Mouse (Mus musculus) midbrain, postnatal 0 days (tissue): ENCODE measurements around the gene Phf10. TPM values are rescaled to one million over a fixed set of nuclear protein-coding genes. Genes with fewer than 3 reads are reported as not detected.
A peak's percentile ranks its signal among the peaks of the same experiment; 100 is the strongest.
"Not testable (repeated sequence)": the region's sequence is repeated elsewhere in the genome, so short reads cannot be mapped to it uniquely, and the experiment has no call there.

Experiments used
- ATAC-seq: fragments of 200-750 bp; cut with Nextera tagmentation; 2 replicates; pipeline ENCODE4 v1.8.0; 2017; ENCODE audit warnings: moderate number of reproducible peaks, mild to moderate bottlenecking, moderate TSS enrichment, moderate library complexity; ENCODE audit not compliant: low FRiP score
- DNase-seq: peaks from one replicate; pipeline ENCODE4 v3.0.0-alpha.2; 2015; ENCODE audit warnings: low spot score
- H3K27ac ChIP-seq: fragments of 300-500 bp; sonication (generic); 2 replicates; pipeline ENCODE4 v1.5.1; 2014; ENCODE audit warnings: low read depth, mild to moderate bottlenecking, low read length, mixed read lengths
- H3K27me3 ChIP-seq: fragments of 300-500 bp; sonication (generic); 2 replicates; pipeline ENCODE4 v1.6.1; 2014; ENCODE audit warnings: low read length, control low read depth, mixed read lengths; ENCODE audit not compliant: insufficient read depth
- H3K36me3 ChIP-seq: fragments of 300-500 bp; sonication (generic); 2 replicates; pipeline ENCODE4 v1.6.1; 2014; ENCODE audit warnings: low read length, control low read depth, mixed read lengths; ENCODE audit not compliant: insufficient read depth
- H3K4me1 ChIP-seq: fragments of 300-500 bp; sonication (generic); 2 replicates; pipeline ENCODE4 v1.6.1; 2014; ENCODE audit warnings: mild to moderate bottlenecking, control low read depth, antibody characterized with exemption, low read length, mixed read lengths; ENCODE audit not compliant: insufficient read depth
- H3K4me2 ChIP-seq: fragments of 300-500 bp; sonication (generic); 2 replicates; pipeline ENCODE4 v1.6.1; 2014; ENCODE audit warnings: low read depth, mild to moderate bottlenecking, low read length, mixed read lengths; ENCODE audit not compliant: poor library complexity, severe bottlenecking
- H3K4me3 ChIP-seq: fragments of 300-500 bp; sonication (generic); 2 replicates; pipeline ENCODE4 v1.5.1; 2014; ENCODE audit warnings: low read depth, mild to moderate bottlenecking, low read length, moderate library complexity
- H3K9ac ChIP-seq: fragments of 300-500 bp; sonication (generic); replicated peaks from 2 replicates; pipeline ENCODE4 v1.6.1; 2014; ENCODE audit warnings: mild to moderate bottlenecking, low read length, moderate library complexity, mixed read lengths; ENCODE audit not compliant: poor library complexity, severe bottlenecking
- H3K9me3 ChIP-seq: fragments of 300-500 bp; sonication (generic); 2 replicates; pipeline ENCODE4 v1.6.1; 2016; ENCODE audit warnings: low read length, control low read depth
- CTCF ChIP-seq: IDR thresholded peaks from 2 replicates; pipeline ENCODE4 v1.5.1; 2016; ENCODE audit warnings: antibody characterized with exemption, mild to moderate bottlenecking
- WGBS: fragments of 180-500 bp; shearing (Covaris S2); extraction: QIAGEN DNeasy Blood & Tissue Kit; methylation state at CpG from one replicate; pipeline ENCODE4 v1.1.7; 2014; 5-methylcytosine and 5-hydroxymethylcytosine counted together
- polyA plus RNA-seq: library from polyadenylated mRNA; unstranded; fragments of >200 nt; fragmentation: Nextera tagmentation; extraction: Ambion mirVana; gene quantifications from 2 replicates; pipeline ENCODE4 v1.2.1, GENCODE M21; 2015
- total RNA-seq: library from RNA; depleted of rRNA; stranded (reverse); fragments of >200 nt; gene quantifications from 2 replicates; pipeline ENCODE4 v1.2.3, GENCODE M21; 2014

The Phf10 gene
- total and polyA plus RNA-seq, 2 experiments from 2014 or later: 12.3 to 49.9 TPM

- not testable (repeated sequence) for H3K27ac ChIP-seq, H3K36me3 ChIP-seq, H3K4me1 ChIP-seq, DNase-seq, H3K9ac ChIP-seq, H3K4me2 ChIP-seq, H3K4me3 ChIP-seq, H3K27me3 ChIP-seq, H3K9me3 ChIP-seq
- WGBS: no CpG with 5 or more reads among the region's 60 CpGs
- ATAC-seq: peak; percentile 98
Measured at GRCm38 (mm10) chr17:14978362-14979038, 17.4 kb upstream of the Phf10 start, which contains the start of the genes 9030025P20Rik and Gm3417. Gene 9030025P20Rik (plus strand): TSS chr17:14978468. Gene Gm3417 (minus strand): TSS chr17:14978790.

DNA sequence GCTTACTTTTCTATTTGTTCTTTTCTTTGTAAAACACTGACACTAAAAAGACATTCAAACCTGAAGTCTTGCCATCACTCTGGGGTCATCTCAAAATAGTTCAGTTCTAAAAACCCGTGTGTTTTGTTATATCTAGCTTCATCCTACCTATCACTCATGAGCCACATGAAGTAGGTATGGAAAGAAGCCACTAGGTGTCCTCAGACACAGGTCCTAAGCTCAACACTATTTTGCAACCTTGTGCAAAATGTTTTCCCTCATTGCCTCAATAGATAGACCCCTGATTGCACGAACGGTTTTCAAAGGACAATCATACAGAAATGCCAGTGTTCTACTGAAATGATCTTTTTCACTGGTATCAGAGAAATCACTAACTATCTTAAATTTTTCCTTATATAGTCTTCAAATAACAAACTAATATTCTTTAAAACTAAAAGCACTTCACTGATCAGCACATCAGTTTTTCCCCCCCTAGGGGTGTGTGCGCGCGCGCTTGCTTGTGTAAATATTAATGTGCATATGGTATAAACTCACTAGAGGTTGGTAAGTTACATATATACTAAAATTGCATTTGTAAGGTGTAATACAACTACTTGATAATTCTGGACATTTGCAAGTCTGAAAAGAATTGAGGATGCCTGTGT, 16.8 kb upstream of the Phf10 start:
- not testable (repeated sequence) for DNase-seq, H3K27ac ChIP-seq, H3K27me3 ChIP-seq, H3K9me3 ChIP-seq, ATAC-seq, H3K36me3 ChIP-seq, H3K9ac ChIP-seq, H3K4me2 ChIP-seq, H3K4me3 ChIP-seq, H3K4me1 ChIP-seq
- WGBS: 3% methylated on average over 4 of the region's 7 CpGs

DNA sequence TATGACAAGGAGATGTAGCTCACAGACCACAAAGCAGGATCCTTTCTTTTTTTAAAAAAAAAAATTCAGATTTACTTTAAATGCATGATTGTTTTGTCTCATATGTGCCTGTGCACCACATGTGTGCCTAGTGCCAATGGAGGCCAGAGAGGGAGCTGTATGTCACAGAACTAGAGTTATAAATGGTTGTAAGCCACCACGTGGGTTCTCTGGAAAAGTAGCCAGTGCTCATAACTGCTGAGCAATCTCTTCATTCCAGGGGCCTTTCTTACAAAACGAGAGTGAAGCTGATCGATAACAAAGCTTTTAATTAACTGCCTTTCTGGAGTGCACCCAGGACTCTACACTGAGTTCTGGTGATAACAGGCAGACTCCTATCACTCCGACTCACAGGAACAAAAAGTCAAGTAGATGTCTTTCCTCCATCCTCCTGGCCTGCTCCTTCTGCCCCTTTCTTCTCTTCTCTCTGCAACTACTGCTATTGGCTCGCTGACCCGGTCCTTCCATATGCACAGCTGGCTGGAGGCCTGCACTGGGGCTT, 7.4 kb upstream of the Phf10 start:
- not testable (repeated sequence) for H3K4me1 ChIP-seq, H3K4me2 ChIP-seq, H3K36me3 ChIP-seq, ATAC-seq, H3K9ac ChIP-seq, H3K4me3 ChIP-seq, H3K27me3 ChIP-seq, DNase-seq, H3K9me3 ChIP-seq, H3K27ac ChIP-seq
- no CpG with 5 or more reads among the region's 6 CpGs for WGBS

DNA sequence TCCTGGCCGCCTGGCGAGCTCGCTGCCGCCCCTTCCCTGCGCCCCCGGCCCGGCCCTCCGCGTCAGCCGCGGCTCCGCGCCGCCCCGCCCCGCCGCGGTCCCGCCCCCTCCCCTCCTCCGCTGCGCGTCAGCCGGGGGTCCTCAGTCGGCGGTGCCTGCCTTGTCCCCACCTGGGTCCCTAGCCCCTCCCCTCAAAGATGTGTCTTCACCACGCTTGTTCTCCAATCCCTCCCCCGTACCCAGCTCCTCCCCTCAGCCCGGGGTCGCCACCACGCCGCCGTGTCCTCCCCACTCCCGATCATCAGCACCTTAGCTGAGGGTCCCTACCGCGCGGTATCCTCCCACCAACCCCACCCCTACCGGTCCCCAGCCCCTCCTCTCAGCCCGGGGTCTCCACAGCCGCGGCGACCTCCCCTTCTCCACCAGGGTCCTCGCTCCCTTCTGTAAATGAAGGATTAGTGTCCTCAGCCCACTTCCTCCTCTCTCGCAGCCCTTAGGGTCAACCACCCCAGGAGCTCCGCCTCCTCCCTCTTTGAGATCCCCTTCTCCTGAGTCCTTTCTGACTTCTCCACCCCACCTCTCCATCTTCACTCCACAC, 583 bp upstream of the Phf10 start:
- not testable (repeated sequence) for H3K4me2 ChIP-seq, H3K4me1 ChIP-seq, DNase-seq, H3K36me3 ChIP-seq, H3K27ac ChIP-seq, H3K9ac ChIP-seq, H3K27me3 ChIP-seq, H3K9me3 ChIP-seq, H3K4me3 ChIP-seq
- ATAC-seq: peak; percentile 89
- WGBS: no CpG with 5 or more reads among the region's 44 CpGs

- peak overlapping the region; percentile 44; the same call in 1 of the 2 replicates for H3K9ac ChIP-seq
- no peak for TF ChIP-seq CTCF
- H3K4me2 ChIP-seq: peak overlapping the region; percentile 95
- no peaks in the 10 kb centered on the region for H3K27me3 ChIP-seq
- no peaks in the 10 kb centered on the region for H3K36me3 ChIP-seq
- DNase-seq (no peak), ATAC-seq (0 out of 2 replicates have a peak, but pooled peaks have one; percentile 2)
- under 1% methylated on average over 18 of the region's 23 CpGs for WGBS
- H3K4me1 ChIP-seq: peaks cover 3% of the 10 kb centered on the region; the same call in 1 of the 2 replicates
- peak overlapping the region; percentile 64 for H3K4me3 ChIP-seq
- H3K27ac ChIP-seq: no peak overlapping the region
- H3K9me3 ChIP-seq: no peaks in the 10 kb centered on the region
Measured at GRCm38 (mm10) chr17:14960520-14960919, 553 bp downstream of the Phf10 start.

- Histone ChIP-seq H3K27me3 (no peaks in the 10 kb centered on the region), H3K4me2 (peak overlapping the region; percentile 54), H3K4me3 (peak overlapping the region; percentile 22), H3K9ac (0 out of 2 replicates have a peak overlapping the region, but pooled peaks have one; percentile 39), H3K4me1 (peaks cover 3% of the 10 kb centered on the region; the same call in 1 of the 2 replicates), H3K9me3 (no peaks in the 10 kb centered on the region), H3K36me3 (no peaks in the 10 kb centered on the region), H3K27ac (no peak overlapping the region)
- ATAC-seq (no peak), DNase-seq (no peak)
- TF ChIP-seq CTCF: no peak
- WGBS: 23% methylated on average over 3 of the region's 3 CpGs
Measured at GRCm38 (mm10) chr17:14959979-14960378, 1.1 kb downstream of the Phf10 start.
